Comparison of ENCODE assay signal across 9 mouse cellular contexts in the genomic region with DNA sequence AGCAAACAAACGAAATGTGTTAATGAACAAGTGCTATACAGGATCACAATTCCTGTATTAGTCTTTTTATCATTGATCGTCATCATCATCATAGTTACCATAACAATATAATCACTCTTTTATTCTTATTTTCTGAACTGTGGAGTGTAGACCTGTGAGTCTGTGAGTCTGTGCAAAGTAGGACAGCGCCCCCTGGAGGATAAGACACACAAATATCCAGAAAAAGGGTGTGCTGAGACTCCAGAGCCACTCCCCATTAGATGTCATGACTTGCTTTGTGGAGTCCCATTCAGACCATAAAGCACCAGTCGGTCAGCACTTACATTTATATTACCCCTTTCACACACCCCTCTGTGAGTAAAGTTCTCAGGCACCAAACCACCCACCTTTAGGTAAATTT.
DNase-seq lines count a peak whose midpoint lies in the region; TF ChIP-seq lines count a peak whose summit lies in the region.
"Had no signal": no experiment of that assay in that cellular context is flagged by ENCODE, and none has a peak within 500 bp of the region (broad histone marks: within the 10 kb centered on the region; RNA-seq: fewer than 3 reads in every experiment).

No protein-coding gene starts in this region.

- no peak overlapping the region for H3K27ac ChIP-seq in layer of hippocampus, adult 2 months

- H3K4me3 ChIP-seq in layer of hippocampus, adult 2 months: no peak overlapping the region
- H3K4me3 ChIP-seq: erythroblast, embryonic 14.5 days had no signal

- DNase-seq in adrenal gland, adult 18-20 months (ENCODE audit: low spot score in 2 of 2): peak; percentile 26 to 44
- DNase-seq in adrenal gland, postnatal 4 days (ENCODE audit: low spot score in 2 of 2): no peak
- DNase-seq in layer of hippocampus, adult 2 months (ENCODE audit: low spot score in 2 of 2): peak in 1 of 2 experiments; percentile 42
- no peak for DNase-seq in layer of hippocampus, postnatal 36 days
- DNase-seq in adipocyte (ENCODE audit: low spot score): peak; percentile 53
- peak; percentile 23 for DNase-seq in heart, postnatal 4 days
- DNase-seq in mesoderm, embryonic 11.5 days (ENCODE audit: low read depth, low spot score): peak; percentile 63
- DNase-seq in thymus, postnatal 0 days (ENCODE audit: low spot score): no peak

- TF ChIP-seq CTCF in layer of hippocampus, adult 2 months (conservative IDR thresholded peaks at IDR 0.05): peak; percentile 82

Comparison
In these comparisons a context has a peak if more than half of its experiments do, and no peak if none do; other contexts are left out.
1. DNase-seq: peak in adrenal gland, adult 18-20 months (2 of 2), adipocyte (single experiment), heart, postnatal 4 days (single experiment) and mesoderm, embryonic 11.5 days (single experiment); none in adrenal gland, postnatal 4 days (0 of 2), layer of hippocampus, postnatal 36 days (0 of 2) and thymus, postnatal 0 days (single experiment).